Mouse (Mus musculus): ENCODE measurements around the gene Rph3al.

GRCm38 (mm10) chr11:75927881-75928280 lies 10.3 kb downstream of the Rph3al start:
- no peak for TF ChIP-seq CHD2 (IDR thresholded peaks at IDR 0.05; ENCODE audit: low read depth, low read length)
- TF ChIP-seq HCFC1 (IDR thresholded peaks at IDR 0.05; ENCODE audit: borderline replicate concordance, insufficient read depth, low read length): no peak
